Mouse (Mus musculus) left cerebral cortex, adult 2 months (tissue): Measurements from ENCODE around the gene Rnf169. TPM values are rescaled to one million over a fixed set of nuclear protein-coding genes. Genes with fewer than 3 reads are reported as not detected.
A peak's percentile ranks its signal among the peaks of the same experiment; 100 is the strongest.

Experiments
- DNase-seq, 2 experiments: peaks; one replicate each; pipeline ENCODE4 v3.0.0; 2021 to 2022; ENCODE audit warnings: low spot score in 2 of 2, mixed read lengths in 1 of 2; ENCODE audit errors: extremely low spot score in 1 of 2
- H3K27ac ChIP-seq: fragments of 200-600 bp; 2 replicates; pipeline ENCODE4 v1.8.1; 2022
- H3K4me3 ChIP-seq: fragments of 200-600 bp; 2 replicates; pipeline ENCODE4 v1.8.1; 2022
- CTCF ChIP-seq: fragments of 200-600 bp; IDR thresholded peaks from 2 replicates; pipeline ENCODE4 v1.8.1; 2022; ENCODE audit warnings: antibody characterized with exemption, mild to moderate bottlenecking, moderate library complexity
- intact Hi-C: fragments of 180-260 bp; cut with DNase I; formaldehyde crosslinking; loops from one replicate; pipeline ENCODE4 v1.15.1; 2025
- total RNA-seq, 2 experiments: library from RNA; stranded (reverse); gene quantifications; 2 replicates each; pipeline ENCODE4 v1.2.3; 2021

Rnf169 gene
- total RNA-seq, 2 experiments from 2014 or later = 49.4 to 51.3 TPM

- H3K4me3 ChIP-seq = no peak overlapping the region
- TF ChIP-seq CTCF = peak; percentile 47
- DNase-seq = no peak
- intact Hi-C loops = loop anchor here (10.0 kb wide), 1 partner anchor 379 kb away; the partner anchor contains the start of gene Tpbgl
- H3K27ac ChIP-seq = no peak overlapping the region
Observed at GRCm38 (mm10) chr7:100003781-100004180, 23.5 kb upstream of the Rnf169 start.

GRCm38 (mm10) chr7:99998668-99999067 is 18.4 kb upstream of the Rnf169 start:
- no peak overlapping the region for H3K27ac ChIP-seq
- no peak for DNase-seq
- intact Hi-C loops = no loop called here
- no peak overlapping the region for H3K4me3 ChIP-seq
- TF ChIP-seq CTCF = no peak

- H3K27ac ChIP-seq = no peak overlapping the region
- TF ChIP-seq CTCF = no peak
- no peak overlapping the region for H3K4me3 ChIP-seq
- intact Hi-C loops = no loop called here
- no peak for DNase-seq
Observed at GRCm38 (mm10) chr7:99995186-99995585, 14.9 kb upstream of the Rnf169 start.

GRCm38 (mm10) chr7:99993159-99993558 is 12.9 kb upstream of the Rnf169 start:
- no peak overlapping the region for H3K4me3 ChIP-seq
- no peak for TF ChIP-seq CTCF
- no peak for DNase-seq
- intact Hi-C loops = no loop called here
- no peak overlapping the region for H3K27ac ChIP-seq

- no peak for TF ChIP-seq CTCF
- Histone ChIP-seq H3K27ac (no peak overlapping the region), H3K4me3 (no peak overlapping the region)
- no peak for DNase-seq
- intact Hi-C loops = no loop called here
Observed at GRCm38 (mm10) chr7:99990990-99991707, 10.9 kb upstream of the Rnf169 start.

GRCm38 (mm10) chr7:99989844-99990760 is 9.9 kb upstream of the Rnf169 start:
- intact Hi-C loops = loop anchor here (2.0 to 5.0 kb wide), 2 partner anchors 117 to 197 kb away; no protein-coding TSS in a partner anchor
- no peak overlapping the region for H3K27ac ChIP-seq
- peak in 1 of 2 experiments; percentile 56 for DNase-seq
- TF ChIP-seq CTCF = peak; percentile 25
- H3K4me3 ChIP-seq = no peak overlapping the region

GRCm38 (mm10) chr7:99988725-99989124 is 8.5 kb upstream of the Rnf169 start:
- intact Hi-C loops = loop anchor here (2.0 to 5.0 kb wide), 2 partner anchors 118 to 199 kb away; no protein-coding TSS in a partner anchor
- Histone ChIP-seq H3K4me3 (no peak overlapping the region), H3K27ac (no peak overlapping the region)
- TF ChIP-seq CTCF = peak; percentile 97
- DNase-seq = peak; percentile 69 to 81

- no peak for TF ChIP-seq CTCF
- H3K27ac ChIP-seq = peak overlapping the region; percentile 77
- intact Hi-C loops = loop anchor here (2.0 to 5.0 kb wide), 2 partner anchors 56 to 245 kb away; partner anchors contain the start of gene Pgm2l1
- no peak overlapping the region for H3K4me3 ChIP-seq
- DNase-seq = peak; percentile 28 to 36
Observed at GRCm38 (mm10) chr7:99982256-99983242, 2.3 kb upstream of the Rnf169 start.

- Histone ChIP-seq H3K27ac (peak overlapping the region; percentile 68), H3K4me3 (peak overlapping the region; percentile 91; the same call in 1 of the 2 replicates)
- peak; percentile 80 for TF ChIP-seq CTCF
- intact Hi-C loops = loop anchor here (2.0 to 5.0 kb wide), 2 partner anchors 47 to 246 kb away; partner anchors contain the start of gene Pgm2l1
- DNase-seq = peak in 1 of 2 experiments; percentile 35
Observed at GRCm38 (mm10) chr7:99981311-99981710, 1.1 kb upstream of the Rnf169 start.

- H3K4me3 ChIP-seq = peak overlapping the region; percentile 91
- DNase-seq = peak; percentile 36 to 40
- intact Hi-C loops = loop anchor here (2.0 to 5.0 kb wide), 2 partner anchors 45 to 248 kb away; partner anchors contain the start of gene Pgm2l1
- peak overlapping the region; percentile 85 for H3K27ac ChIP-seq
- no peak for TF ChIP-seq CTCF
Observed at GRCm38 (mm10) chr7:99979546-99980131, 609 bp downstream of the Rnf169 start.
